Mouse (Mus musculus) embryonic facial prominence, embryonic 14.5 days (tissue): ENCODE measurements around the gene Tab1. TPM values are rescaled to one million over a fixed set of nuclear protein-coding genes. Genes with fewer than 3 reads are reported as not detected.
A peak's percentile ranks its signal among the peaks of the same experiment; 100 is the strongest.

Experiments used
- ATAC-seq: fragments of 200-750 bp; cut with Nextera tagmentation; 2 replicates; pipeline ENCODE4 v1.8.0; 2017; ENCODE audit warnings: low read depth, moderate number of reproducible peaks, moderate TSS enrichment
- DNase-seq: peaks from one replicate; pipeline ENCODE4 v3.0.0-alpha.2; 2015; ENCODE audit warnings: low spot score
- H3K27ac ChIP-seq: fragments of 300-500 bp; sonication (generic); replicated peaks from 2 replicates; pipeline ENCODE4 v1.5.1; 2014; ENCODE audit warnings: low read depth, mild to moderate bottlenecking, low read length, moderate library complexity
- H3K27me3 ChIP-seq: fragments of 300-500 bp; sonication (generic); replicated peaks from 2 replicates; pipeline ENCODE4 v1.6.1; 2014; ENCODE audit warnings: low read length; ENCODE audit not compliant: control insufficient read depth, insufficient read depth
- H3K36me3 ChIP-seq: fragments of 300-500 bp; sonication (generic); 2 replicates; pipeline ENCODE4 v1.6.1; 2014; ENCODE audit warnings: low read length, mixed read lengths; ENCODE audit not compliant: control insufficient read depth, insufficient read depth
- H3K4me1 ChIP-seq: fragments of 300-500 bp; sonication (generic); 2 replicates; pipeline ENCODE4 v1.6.1; 2014; ENCODE audit warnings: antibody characterized with exemption, low read length; ENCODE audit not compliant: control insufficient read depth, insufficient read depth
- H3K4me2 ChIP-seq: fragments of 300-500 bp; sonication (generic); 2 replicates; pipeline ENCODE4 v1.6.1; 2014; ENCODE audit warnings: low read depth, mild to moderate bottlenecking, low read length, moderate library complexity, mixed read lengths
- H3K4me3 ChIP-seq: fragments of 300-500 bp; sonication (generic); 2 replicates; pipeline ENCODE4 v1.5.1; 2014; ENCODE audit warnings: low read depth, mild to moderate bottlenecking, low read length
- H3K9ac ChIP-seq: fragments of 300-500 bp; sonication (generic); 2 replicates; pipeline ENCODE4 v1.6.1; 2014; ENCODE audit warnings: low read depth, mild to moderate bottlenecking, low read length, moderate library complexity, mixed read lengths
- H3K9me3 ChIP-seq: fragments of 300-500 bp; sonication (generic); 2 replicates; pipeline ENCODE4 v1.6.1; 2016; ENCODE audit warnings: low read length; ENCODE audit not compliant: control insufficient read depth
- WGBS: fragments of 180-500 bp; shearing (Covaris S2); extraction: QIAGEN DNeasy Blood & Tissue Kit; methylation state at CpG from one replicate; pipeline ENCODE4 v1.1.7; 2014; 5-methylcytosine and 5-hydroxymethylcytosine counted together
- polyA plus RNA-seq: library from polyadenylated mRNA; unstranded; fragments of >200 nt; fragmentation: Nextera tagmentation; extraction: Ambion mirVana; gene quantifications from 2 replicates; pipeline ENCODE4 v1.2.1, GENCODE M21; 2014

The Tab1 gene
- polyA plus RNA-seq, 1 experiment from 2014 or later, result 27.6 TPM

DNA sequence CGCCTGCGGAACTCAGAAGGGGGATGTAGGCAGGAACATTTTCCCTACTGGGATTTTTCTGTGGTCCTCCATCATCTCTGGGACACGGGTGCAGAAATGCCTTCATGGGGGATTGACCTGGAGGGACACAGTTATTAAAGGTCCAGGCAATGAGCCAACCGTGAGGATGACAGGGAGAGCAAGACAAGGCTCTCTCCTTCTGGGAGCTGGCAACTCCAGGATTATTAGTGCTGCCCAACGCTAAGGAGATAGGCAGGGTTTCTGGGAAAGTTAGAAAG is 41.6 kb downstream of the Tab1 start:
- under 1% methylated on average over 5 of the region's 5 CpGs for WGBS
- Histone ChIP-seq H3K9ac (peak overlapping the region; percentile 92), H3K9me3 (no peaks in the 10 kb centered on the region), H3K36me3 (no peaks in the 10 kb centered on the region), H3K4me1 (peaks cover 22% of the 10 kb centered on the region), H3K27ac (peak overlapping the region; percentile 86; the same call in 1 of the 2 replicates), H3K4me3 (peak overlapping the region; percentile 88), H3K27me3 (no peaks in the 10 kb centered on the region), H3K4me2 (peak overlapping the region; percentile 61)
- no peak for ATAC-seq
- DNase-seq, result no peak

DNA sequence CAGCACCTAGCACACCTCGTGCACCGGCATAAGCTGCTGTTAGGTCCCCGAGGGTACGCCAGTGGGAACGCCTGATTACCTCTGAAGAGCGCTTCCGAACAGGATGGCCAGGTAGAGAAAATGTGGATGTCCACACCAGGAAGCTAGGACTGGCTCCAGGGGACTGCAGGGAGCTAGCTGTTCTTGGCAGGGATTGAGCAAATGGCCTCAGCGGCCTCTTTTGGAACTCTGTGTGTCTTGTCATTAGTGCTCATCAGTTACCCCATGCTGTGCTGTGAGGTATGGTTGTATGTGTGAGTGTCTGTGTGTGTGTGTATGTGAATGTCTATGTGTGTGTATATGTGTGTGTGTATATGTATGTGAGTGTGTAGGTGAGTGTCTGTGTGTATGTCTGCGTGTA is 42.4 kb downstream of the Tab1 start:
- no peaks in the 10 kb centered on the region for H3K36me3 ChIP-seq
- no peak overlapping the region for H3K27ac ChIP-seq
- DNase-seq, result no peak
- H3K9me3 ChIP-seq, result no peaks in the 10 kb centered on the region
- H3K9ac ChIP-seq, result peak overlapping the region; percentile 92; the same call in 1 of the 2 replicates
- no peaks in the 10 kb centered on the region for H3K27me3 ChIP-seq
- peak overlapping the region; percentile 88 for H3K4me3 ChIP-seq
- no peak for ATAC-seq
- peak overlapping the region; percentile 61 for H3K4me2 ChIP-seq
- peaks cover 22% of the 10 kb centered on the region for H3K4me1 ChIP-seq
- 67% methylated on average over 9 of the region's 9 CpGs for WGBS

DNA sequence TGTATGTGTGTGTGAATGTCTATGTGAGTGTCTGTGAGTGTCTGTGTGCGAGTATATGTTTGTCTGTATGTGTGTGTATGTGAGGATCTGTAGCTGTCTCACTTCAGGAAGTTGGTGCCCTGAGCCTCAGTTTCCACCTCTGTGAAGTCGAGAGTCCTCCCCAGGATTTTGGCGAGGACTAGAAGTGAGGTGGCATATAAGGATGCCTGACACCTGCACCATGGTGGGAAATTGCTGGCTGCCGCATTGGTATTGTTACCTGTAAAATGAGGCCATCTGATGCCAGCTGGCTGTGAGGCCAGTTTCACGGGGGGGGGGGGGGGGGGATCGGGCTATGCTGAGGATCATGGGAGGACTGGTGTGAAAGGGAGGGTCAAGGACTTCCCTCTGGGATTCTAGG is 42.8 kb downstream of the Tab1 start:
- Histone ChIP-seq H3K4me2 (no peak overlapping the region), H3K27me3 (no peaks in the 10 kb centered on the region), H3K27ac (no peak overlapping the region), H3K9me3 (no peaks in the 10 kb centered on the region), H3K9ac (no peak overlapping the region), H3K4me1 (peaks cover 22% of the 10 kb centered on the region), H3K4me3 (no peak overlapping the region), H3K36me3 (no peaks in the 10 kb centered on the region)
- WGBS, result 75% methylated on average over 4 of the region's 6 CpGs
- ATAC-seq (no peak), DNase-seq (no peak)

DNA sequence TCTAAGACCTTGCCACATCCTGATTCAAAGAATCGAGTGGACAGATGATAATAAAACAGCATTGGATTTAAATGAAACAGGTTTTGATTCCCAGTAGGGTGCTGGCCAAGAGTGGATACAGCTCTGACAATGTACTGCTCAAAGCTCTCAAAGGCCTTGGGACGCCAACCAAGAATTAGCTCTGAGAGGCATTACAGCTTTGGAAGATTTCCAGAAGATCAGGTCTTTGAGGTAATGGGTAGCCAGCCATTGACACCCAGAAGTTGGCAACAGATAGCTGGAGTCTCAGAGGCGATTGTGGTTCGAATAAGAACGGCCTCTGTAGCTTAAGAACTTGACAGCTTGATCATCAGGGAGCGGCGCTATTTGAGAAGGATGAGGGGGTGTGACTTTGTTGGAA is 48.6 kb downstream of the Tab1 start:
- Histone ChIP-seq H3K9ac (no peak overlapping the region), H3K27ac (no peak overlapping the region), H3K9me3 (no peaks in the 10 kb centered on the region), H3K4me1 (no peaks in the 10 kb centered on the region), H3K36me3 (peaks cover 6% of the 10 kb centered on the region; the same call in 1 of the 2 replicates), H3K4me2 (no peak overlapping the region), H3K4me3 (no peak overlapping the region), H3K27me3 (no peaks in the 10 kb centered on the region)
- 85% methylated on average over 7 of the region's 7 CpGs for WGBS
- ATAC-seq, result no peak
- DNase-seq, result no peak

DNA sequence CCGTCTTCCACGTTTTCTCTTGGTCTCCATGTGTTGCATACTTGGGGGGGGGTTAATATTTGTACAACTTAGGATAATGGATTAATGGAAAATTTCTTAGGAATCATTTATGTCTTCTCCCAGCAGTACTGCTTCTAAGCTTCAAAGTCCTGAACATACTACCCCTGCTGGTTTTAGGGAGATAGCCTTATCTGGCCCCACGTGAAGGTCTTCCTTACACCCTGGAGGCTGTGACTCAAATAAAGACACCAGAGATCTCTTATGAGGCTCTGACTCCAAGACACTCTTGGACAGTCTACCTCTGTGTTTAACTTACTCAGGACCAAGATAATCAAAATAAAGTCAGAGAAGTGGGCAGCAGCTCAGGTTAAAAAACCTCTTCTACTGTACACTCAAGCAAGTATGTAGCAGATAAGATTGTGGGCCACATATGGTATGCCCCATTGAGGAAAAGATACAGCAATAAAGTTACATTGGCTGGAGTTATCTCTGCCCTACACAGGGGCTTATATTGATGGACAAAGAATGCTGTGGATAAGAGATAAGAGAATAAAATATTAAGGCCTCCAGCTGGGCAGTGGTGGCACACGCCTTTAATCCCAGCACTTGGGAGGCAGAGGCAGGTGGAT is 49.3 kb downstream of the Tab1 start:
- Histone ChIP-seq H3K4me3 (no peak overlapping the region), H3K9ac (no peak overlapping the region), H3K9me3 (no peaks in the 10 kb centered on the region), H3K27me3 (no peaks in the 10 kb centered on the region), H3K27ac (no peak overlapping the region), H3K4me1 (no peaks in the 10 kb centered on the region), H3K4me2 (no peak overlapping the region), H3K36me3 (peaks cover 6% of the 10 kb centered on the region; the same call in 1 of the 2 replicates)
- DNase-seq, result no peak
- WGBS, result 95% methylated on average over 4 of the region's 4 CpGs
- ATAC-seq, result no peak

DNA sequence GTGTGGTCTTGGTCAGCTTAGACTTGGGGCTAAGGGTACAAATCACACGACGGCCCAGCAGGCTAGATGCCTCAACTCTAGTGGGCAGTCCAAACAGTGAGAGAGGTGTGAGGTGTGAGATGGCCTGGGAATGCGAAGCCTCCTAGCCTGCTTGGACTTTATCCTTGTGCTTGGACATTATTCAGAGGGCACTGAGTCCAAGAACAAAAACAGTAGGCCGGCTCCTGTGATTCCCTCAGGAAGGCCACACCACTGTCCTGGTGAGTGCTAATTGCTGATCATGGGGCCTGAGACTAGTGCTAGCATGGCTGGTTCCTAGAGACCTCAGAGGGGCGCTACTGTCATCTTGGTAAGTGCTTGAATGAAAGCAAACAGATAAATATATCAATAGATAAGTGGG is 56.0 kb downstream of the Tab1 start:
- no peaks in the 10 kb centered on the region for H3K4me1 ChIP-seq
- no peaks in the 10 kb centered on the region for H3K27me3 ChIP-seq
- WGBS, result 81% methylated on average over 5 of the region's 5 CpGs
- H3K9me3 ChIP-seq, result no peaks in the 10 kb centered on the region
- no peak overlapping the region for H3K4me2 ChIP-seq
- ATAC-seq, result no peak
- H3K9ac ChIP-seq, result no peak overlapping the region
- no peak overlapping the region for H3K4me3 ChIP-seq
- H3K36me3 ChIP-seq, result no peaks in the 10 kb centered on the region
- H3K27ac ChIP-seq, result no peak overlapping the region
- DNase-seq, result no peak

DNA sequence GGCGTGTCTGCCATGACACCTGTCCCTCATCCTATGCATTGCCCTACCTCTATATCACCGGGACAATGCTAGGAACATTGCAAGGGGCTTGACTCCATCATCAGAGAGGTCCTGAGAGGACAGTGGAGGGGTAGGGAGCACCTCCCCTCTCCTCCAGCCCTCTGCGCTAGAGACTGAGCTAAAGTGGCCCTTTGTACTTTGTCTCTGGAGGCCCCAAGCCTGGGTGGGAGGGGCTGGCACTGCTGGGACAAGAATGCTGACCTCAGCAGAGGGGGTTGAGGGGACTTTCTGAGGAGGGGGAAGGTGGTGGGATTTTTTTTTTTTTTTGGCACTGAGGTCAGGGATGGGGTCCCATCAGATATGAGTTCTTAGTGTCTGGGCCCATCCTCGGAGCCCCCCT is 57.1 kb downstream of the Tab1 start:
- Histone ChIP-seq H3K4me3 (no peak overlapping the region), H3K27ac (no peak overlapping the region), H3K9me3 (no peaks in the 10 kb centered on the region), H3K27me3 (no peaks in the 10 kb centered on the region), H3K4me2 (no peak overlapping the region), H3K36me3 (no peaks in the 10 kb centered on the region), H3K4me1 (no peaks in the 10 kb centered on the region), H3K9ac (no peak overlapping the region)
- 75% methylated on average over 4 of the region's 4 CpGs for WGBS
- ATAC-seq (no peak), DNase-seq (no peak)

DNA sequence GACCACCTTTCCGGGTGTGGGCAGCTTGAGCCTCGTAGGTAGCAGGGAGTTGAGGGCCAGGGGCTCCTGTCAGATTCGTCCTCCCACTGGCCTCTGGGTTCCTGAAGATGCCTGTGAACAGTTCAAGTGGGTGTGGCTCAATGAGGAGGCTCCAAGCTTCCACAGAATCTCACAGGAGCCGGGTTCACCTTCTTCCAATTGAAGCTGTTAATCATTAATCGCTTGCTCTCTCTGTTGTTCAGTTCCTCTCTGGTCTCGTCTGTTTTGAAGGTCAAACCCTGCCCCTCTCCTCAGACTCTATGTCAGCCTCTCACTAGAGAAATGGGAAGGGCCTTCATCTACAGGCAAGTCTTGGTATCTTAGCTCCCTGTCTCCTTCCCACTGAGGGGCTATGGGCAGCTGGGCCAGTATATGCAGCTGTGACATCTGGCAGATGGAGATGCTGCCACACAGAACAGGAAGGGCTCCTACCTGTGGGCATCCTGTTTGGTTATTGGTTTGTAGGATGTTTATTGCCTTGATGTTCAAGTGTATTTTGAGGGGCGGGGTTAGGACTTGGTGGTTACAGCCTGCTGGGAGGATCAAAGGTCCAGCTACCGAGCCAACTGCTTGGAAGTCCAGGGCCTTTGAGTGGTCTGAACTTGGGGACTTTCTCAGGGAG is 58.8 kb downstream of the Tab1 start:
- ATAC-seq, result no peak
- WGBS, result 74% methylated on average over 8 of the region's 8 CpGs

DNA sequence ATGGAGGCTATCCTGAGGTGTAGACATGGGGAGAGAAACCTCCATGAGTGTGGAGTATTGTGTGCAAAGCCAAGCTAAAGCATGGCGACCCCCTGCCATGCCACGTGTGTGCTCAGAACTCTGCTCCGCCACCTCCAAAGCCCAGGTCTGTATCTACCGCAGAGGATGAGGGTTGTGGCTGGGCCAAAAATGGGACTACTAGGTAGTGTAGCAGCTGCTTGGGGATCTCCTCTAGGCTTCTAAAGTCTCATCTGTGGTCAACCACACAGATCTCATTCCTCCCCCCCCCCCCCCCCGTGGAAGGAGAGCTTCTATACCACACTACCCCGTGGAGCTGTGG is 59.3 kb downstream of the Tab1 start:
- no peak for ATAC-seq
- WGBS, result 98% methylated on average over 5 of the region's 6 CpGs

More for the DNA sequence above, 58.8 kb downstream of the Tab1 start:
- no peak overlapping the region for H3K27ac ChIP-seq
- H3K4me3 ChIP-seq, result no peak overlapping the region
- H3K9me3 ChIP-seq, result no peaks in the 10 kb centered on the region
- H3K4me1 ChIP-seq, result no peaks in the 10 kb centered on the region
- no peak for DNase-seq
- no peak overlapping the region for H3K9ac ChIP-seq
- H3K36me3 ChIP-seq, result no peaks in the 10 kb centered on the region
- H3K4me2 ChIP-seq, result no peak overlapping the region
- H3K27me3 ChIP-seq, result no peaks in the 10 kb centered on the region

More for the DNA sequence above, 59.3 kb downstream of the Tab1 start:
- H3K9ac ChIP-seq, result no peak overlapping the region
- H3K4me1 ChIP-seq, result no peaks in the 10 kb centered on the region
- no peaks in the 10 kb centered on the region for H3K9me3 ChIP-seq
- H3K36me3 ChIP-seq, result no peaks in the 10 kb centered on the region
- no peaks in the 10 kb centered on the region for H3K27me3 ChIP-seq
- no peak for DNase-seq
- H3K27ac ChIP-seq, result no peak overlapping the region
- H3K4me2 ChIP-seq, result no peak overlapping the region
- no peak overlapping the region for H3K4me3 ChIP-seq
